12 mouse cellular contexts compared by ENCODE assay signal in the genomic region with DNA sequence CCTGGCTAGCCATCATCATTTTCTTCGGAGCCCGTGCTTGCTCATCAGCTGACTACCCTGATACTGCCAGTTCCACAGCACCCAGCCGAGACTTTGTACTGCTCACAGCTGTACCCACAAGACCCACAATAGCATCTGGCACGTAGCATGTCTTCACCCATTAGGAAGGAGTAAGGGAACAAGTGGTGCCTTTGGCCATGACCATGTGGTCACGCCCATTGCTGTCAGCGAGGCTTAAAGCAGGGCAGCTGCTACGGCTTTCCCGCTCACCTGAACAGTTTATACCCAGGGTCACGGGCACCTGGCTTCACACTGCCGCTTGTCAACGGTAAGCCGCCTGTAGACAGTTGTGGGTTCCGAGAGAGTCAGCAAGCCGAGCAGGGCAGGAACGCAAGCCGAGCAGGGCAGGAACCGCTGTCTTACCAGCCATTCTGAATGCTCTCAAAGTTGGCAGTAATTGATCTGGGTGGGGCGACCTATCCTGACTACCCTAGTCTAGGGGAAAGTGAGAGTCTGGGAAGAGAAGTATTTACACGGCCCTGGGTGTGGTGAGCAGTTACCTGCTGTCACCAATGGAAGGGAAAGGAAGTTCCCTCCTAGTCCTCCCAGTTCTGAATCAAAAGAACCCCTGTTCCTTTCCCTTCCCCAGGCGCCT.
A peak's percentile ranks its signal among the peaks of the same experiment; 100 is the strongest.
DNase-seq lines count a peak whose midpoint lies in the region; ATAC-seq and TF ChIP-seq lines count a peak whose summit lies in the region.
"Had no signal": no experiment of that assay in that cellular context is flagged by ENCODE, and none has a peak within 500 bp of the region (broad histone marks: within the 10 kb centered on the region; RNA-seq: fewer than 3 reads in every experiment).

No protein-coding gene starts in this region.

- no peaks in the 10 kb centered on the region for H3K36me3 ChIP-seq in small intestine, adult 2 months (ENCODE audit: control insufficient read depth, insufficient read depth, low read length)
- H3K36me3 ChIP-seq: liver, embryonic 15.5 days had no signal

- peak; percentile 37 for ATAC-seq in CD4-positive, CD25-positive, alpha-beta regulatory T cell, adult 4 months
- ATAC-seq in inflammation-experienced regulatory T-cells, adult 6 months, result peak; percentile 27
- ATAC-seq: midbrain, embryonic 16.5 days had no signal

- DNase-seq in 416B (ENCODE audit: low read depth), result peak; percentile 33
- DNase-seq in gastrocnemius, postnatal 10 days, result no peak
- no peak for DNase-seq in lung, adult 2 months
- DNase-seq in layer of hippocampus, adult 8-10 months (ENCODE audit: low spot score in 2 of 2), result no peak
- DNase-seq: cerebellum, postnatal 14 days; heart, postnatal 36 days; layer of hippocampus, adult 9-11 months had no signal

- no peak for TF ChIP-seq CTCF in small intestine, adult 2 months (IDR thresholded peaks at IDR 0.05; ENCODE audit: extremely low read depth, insufficient read length, insufficient replicate concordance, low read depth, low read length)
- TF ChIP-seq CTCF in lung, adult 2 months (IDR thresholded peaks at IDR 0.05; ENCODE audit: insufficient read depth, low read length), result no peak

- no peaks in the 10 kb centered on the region for H3K27me3 ChIP-seq in small intestine, adult 2 months (ENCODE audit: control insufficient read depth, insufficient read depth, low read length)
- H3K27me3 ChIP-seq: liver, embryonic 15.5 days had no signal

- 31% methylated on average over 20 of the region's 20 CpGs for WGBS in small intestine, adult 2 months
- 67% methylated on average over 20 of the region's 20 CpGs for WGBS in lung, adult 2 months

- TF ChIP-seq POLR2A in small intestine, adult 2 months (IDR thresholded peaks at IDR 0.05; ENCODE audit: low read depth, low read length), result no peak
- TF ChIP-seq POLR2A in lung, adult 2 months (IDR thresholded peaks at IDR 0.05; ENCODE audit: borderline replicate concordance, extremely low read depth, low read depth, low read length), result no peak

- peak overlapping the region; percentile 37 for H3K27ac ChIP-seq in small intestine, adult 2 months (ENCODE audit: insufficient read depth, low read depth, low read length)
- H3K27ac ChIP-seq: liver, embryonic 15.5 days had no signal

- H3K4me1 ChIP-seq in small intestine, adult 2 months (ENCODE audit: control insufficient read depth, insufficient read depth, insufficient read length, low read length), result peaks cover 21% of the 10 kb centered on the region; the same call in 1 of the 2 replicates
- no peaks in the 10 kb centered on the region for H3K4me1 ChIP-seq in lung, adult 2 months (ENCODE audit: control insufficient read depth, insufficient read depth, low read length)

- peak overlapping the region; percentile 37 for H3K4me3 ChIP-seq in small intestine, adult 2 months (ENCODE audit: low read depth, low read length)
- no peak overlapping the region for H3K4me3 ChIP-seq in lung, adult 2 months (replicated peaks; ENCODE audit: extremely low read depth, low read depth, low read length)
- H3K4me3 ChIP-seq: liver, embryonic 15.5 days had no signal
